Comparison of ENCODE assay signal across 9 mouse cellular contexts in the genomic region with DNA sequence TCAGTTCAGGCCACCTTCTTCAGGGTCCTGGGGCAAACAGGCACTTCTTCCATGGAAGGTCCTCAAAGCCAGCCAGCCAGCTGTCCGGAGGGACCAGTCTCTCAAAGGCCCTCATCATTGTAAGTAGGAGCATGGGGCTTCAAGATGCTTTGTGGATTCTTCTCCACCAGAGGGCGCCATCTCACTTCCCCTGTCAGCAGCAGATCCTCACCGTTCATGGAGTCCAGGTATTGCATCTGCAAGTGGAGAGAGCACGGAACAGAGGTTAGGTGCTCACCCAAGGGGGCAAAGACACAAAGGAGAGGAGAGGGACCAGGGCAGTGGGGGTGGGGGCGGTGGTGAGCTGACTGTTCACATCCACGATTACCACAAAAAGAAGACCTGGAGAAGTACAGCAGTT. TPM values are rescaled to one million over a fixed set of nuclear protein-coding genes. Genes with fewer than 3 reads are reported as not detected.
DNase-seq lines count a peak whose midpoint lies in the region; ATAC-seq and TF ChIP-seq lines count a peak whose summit lies in the region.
"Had no signal": no experiment of that assay in that cellular context is flagged by ENCODE, and none has a peak within 500 bp of the region (broad histone marks: within the 10 kb centered on the region; RNA-seq: fewer than 3 reads in every experiment).

No protein-coding gene starts in this region.

- no peaks in the 10 kb centered on the region for H3K27me3 ChIP-seq in liver, embryonic 12.5 days (replicated peaks)
- H3K27me3 ChIP-seq in cerebellum, adult 2 months (ENCODE audit: control insufficient read depth, insufficient read depth, low read length), result no peaks in the 10 kb centered on the region
- H3K27me3 ChIP-seq in intestine, embryonic 16.5 days (replicated peaks; ENCODE audit: control insufficient read depth, insufficient read depth, low read length), result no peaks in the 10 kb centered on the region
- H3K27me3 ChIP-seq: embryonic facial prominence, embryonic 13.5 days had no signal

- peak; percentile 89 for TF ChIP-seq CTCF in cerebellum, adult 2 months (IDR thresholded peaks at IDR 0.05; ENCODE audit: borderline replicate concordance, insufficient read depth, low read depth, low read length)

- no peaks in the 10 kb centered on the region for H3K9me3 ChIP-seq in liver, embryonic 12.5 days (replicated peaks)
- H3K9me3 ChIP-seq in intestine, embryonic 16.5 days (ENCODE audit: control insufficient read depth, low read length), result no peaks in the 10 kb centered on the region
- H3K9me3 ChIP-seq: embryonic facial prominence, embryonic 13.5 days had no signal

- H3K9ac ChIP-seq in liver, embryonic 12.5 days, result no peak overlapping the region
- H3K9ac ChIP-seq in intestine, embryonic 16.5 days (ENCODE audit: low read depth, low read length), result no peak overlapping the region

- intact Hi-C loops in left cerebral cortex, postnatal 4 days (cut with DNase I), result loop anchor here (5.0 kb wide), 1 partner anchor 99 kb away; the partner anchor contains the start of gene Gdf5

- H3K4me2 ChIP-seq in liver, embryonic 12.5 days, result no peak overlapping the region
- no peak overlapping the region for H3K4me2 ChIP-seq in intestine, embryonic 16.5 days (ENCODE audit: low read depth, low read length)
- H3K4me2 ChIP-seq: embryonic facial prominence, embryonic 13.5 days had no signal

- peaks cover 11% of the 10 kb centered on the region for H3K4me1 ChIP-seq in liver, embryonic 12.5 days
- no peaks in the 10 kb centered on the region for H3K4me1 ChIP-seq in cerebellum, adult 2 months (ENCODE audit: control insufficient read depth, insufficient read depth, low read length)
- H3K4me1 ChIP-seq in intestine, embryonic 16.5 days (ENCODE audit: control insufficient read depth, insufficient read depth, low read length), result no peaks in the 10 kb centered on the region
- H3K4me1 ChIP-seq: embryonic facial prominence, embryonic 13.5 days had no signal

- peak; percentile 78 for DNase-seq in liver
- peak; percentile 71 to 79 for DNase-seq in cerebellum, adult 2 months
- DNase-seq in frontal cortex, postnatal 36 days (ENCODE audit: low spot score in 2 of 2), result peak; percentile 79 to 82
- DNase-seq in left cerebral cortex, postnatal 4 days, result peak; percentile 83
- peak; percentile 83 for DNase-seq in naive thymus-derived CD4-positive, alpha-beta T cell, adult 2 months (ENCODE audit: low read depth)
- peak; percentile 54 to 56 for DNase-seq in spleen, postnatal 36 days (ENCODE audit: low spot score in 2 of 2)

- no peak for TF ChIP-seq POLR2A in cerebellum, adult 2 months (IDR thresholded peaks at IDR 0.05; ENCODE audit: borderline replicate concordance, insufficient read depth, low read length)

- no peak for ATAC-seq in liver, embryonic 12.5 days
- peak; percentile 34 for ATAC-seq in intestine, embryonic 16.5 days

- no peak overlapping the region for H3K4me3 ChIP-seq in liver, embryonic 12.5 days
- H3K4me3 ChIP-seq in cerebellum, adult 2 months (replicated peaks; ENCODE audit: insufficient read depth, low read depth, low read length), result no peak overlapping the region
- no peak overlapping the region for H3K4me3 ChIP-seq in intestine, embryonic 16.5 days (ENCODE audit: low read length)
- H3K4me3 ChIP-seq: embryonic facial prominence, embryonic 13.5 days had no signal

- H3K36me3 ChIP-seq in liver, embryonic 12.5 days, result peaks cover 80% of the 10 kb centered on the region
- H3K36me3 ChIP-seq in intestine, embryonic 16.5 days (ENCODE audit: control insufficient read depth, insufficient read depth, low read length), result 0 out of 2 replicates have a peak, but pooled peaks cover 6% of the 10 kb centered on the region

- H3K27ac ChIP-seq in liver, embryonic 12.5 days, result no peak overlapping the region
- H3K27ac ChIP-seq in cerebellum, adult 2 months (ENCODE audit: insufficient read depth, low read length), result no peak overlapping the region
- H3K27ac ChIP-seq in intestine, embryonic 16.5 days (ENCODE audit: low read length), result no peak overlapping the region
- H3K27ac ChIP-seq: embryonic facial prominence, embryonic 13.5 days had no signal

- 39% methylated on average over 6 of the region's 6 CpGs for WGBS in liver, embryonic 12.5 days (ENCODE audit: insufficient replicate concordance)
- 24% methylated on average over 6 of the region's 6 CpGs for WGBS in cerebellum, adult 2 months
- WGBS in intestine, embryonic 16.5 days, result 27% methylated on average over 6 of the region's 6 CpGs

RNA-seq across cellular contexts. Expression of gene Fam83c, which starts 13.6 kb away (rescaled TPM):
- 0.04 and 0.07 TPM in 2 replicates for polyA plus RNA-seq in liver, embryonic 12.5 days (2016; fragmentation: Nextera tagmentation; extraction: Ambion mirVana)
- polyA plus RNA-seq in cerebellum, adult 2 months (2012; rRNA removed), result not detected in 2 replicates
- polyA plus RNA-seq in intestine, embryonic 16.5 days (2015; fragmentation: Nextera tagmentation; extraction: Ambion mirVana), result 0.33 and 0.35 TPM in 2 replicates
- total RNA-seq in left cerebral cortex, postnatal 4 days (2021), result not detected

RNA-seq across cellular contexts. Expression of gene Eif6, which starts 21.6 kb away (rescaled TPM):
- polyA plus RNA-seq in liver, embryonic 12.5 days (2016; fragmentation: Nextera tagmentation; extraction: Ambion mirVana), result 186 and 198 TPM in 2 replicates
- polyA plus RNA-seq in cerebellum, adult 2 months (2012; rRNA removed), result 84.9 and 86.4 TPM in 2 replicates
- 279 and 287 TPM in 2 replicates for polyA plus RNA-seq in intestine, embryonic 16.5 days (2015; fragmentation: Nextera tagmentation; extraction: Ambion mirVana)
- total RNA-seq in left cerebral cortex, postnatal 4 days (2021), result 10 to 100 TPM; 94.6 to 98.0 TPM

RNA-seq across cellular contexts. Expression of gene BC029722, which starts 29.1 kb away (rescaled TPM):
- 6.0 and 6.6 TPM in 2 replicates for polyA plus RNA-seq in liver, embryonic 12.5 days (2016; fragmentation: Nextera tagmentation; extraction: Ambion mirVana)
- polyA plus RNA-seq in cerebellum, adult 2 months (2012; rRNA removed), result 72.8 and 81.5 TPM in 2 replicates
- polyA plus RNA-seq in intestine, embryonic 16.5 days (2015; fragmentation: Nextera tagmentation; extraction: Ambion mirVana), result 27.4 and 30.0 TPM in 2 replicates
- total RNA-seq in left cerebral cortex, postnatal 4 days (2021), result 10 to 100 TPM; 23.3 to 24.2 TPM
